Mouse (Mus musculus): ENCODE measurements at regions not wholly inside any gene's neighbourhood (a gene's known extent, or its start where the extent isn't known, plus 50 kb on each side); places are given as distances from the start of the nearest gene placed in this dataset.

DNA sequence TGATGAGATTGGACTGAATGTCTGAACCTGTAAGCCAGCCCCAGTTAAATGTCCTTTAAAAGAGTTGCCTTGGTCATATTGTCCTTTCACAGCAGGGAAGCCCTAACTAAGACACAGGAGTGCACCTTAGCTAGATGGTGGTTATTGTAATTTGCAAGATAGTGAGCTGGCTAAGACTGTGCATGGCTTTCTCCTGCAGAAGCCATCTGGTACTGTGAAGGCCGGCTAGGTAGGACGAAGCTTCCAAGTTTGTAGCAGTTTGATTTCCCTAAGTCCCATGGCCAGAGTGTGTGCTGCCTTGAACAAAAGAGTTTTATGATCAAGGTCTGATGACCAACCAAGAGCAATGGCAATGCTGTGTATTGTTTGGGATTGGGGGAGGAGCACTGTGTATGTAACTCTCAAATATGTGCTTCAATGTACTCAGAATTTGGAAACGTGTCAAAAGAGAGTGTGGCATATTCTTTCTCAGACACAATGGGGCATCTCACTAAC is 356.6 kb upstream of the Mmadhc start:
- TF ChIP-seq CTCF (IDR thresholded peaks at IDR 0.05; ENCODE audit: low read depth) (no peak), EP300 (IDR thresholded peaks at IDR 0.05; ENCODE audit: low read depth) (no peak)
